Mouse (Mus musculus): ENCODE measurements at regions not wholly inside any gene's neighbourhood (a gene's known extent, or its start where the extent isn't known, plus 50 kb on each side); places are given as distances from the start of the nearest gene placed in this dataset.

- no peak overlapping the region for H3K27ac ChIP-seq (ENCODE audit: insufficient read depth, low read length)
- H3K4me3 ChIP-seq (ENCODE audit: low read depth, low read length), result no peak overlapping the region
- no peaks in the 10 kb centered on the region for H3K27me3 ChIP-seq (ENCODE audit: control insufficient read depth, insufficient read depth, low read length, poor library complexity, severe bottlenecking)
These were observed 552.9 kb upstream of the Id4 start for GRCm38 (mm10) chr13:47707961-47708609.

DNA sequence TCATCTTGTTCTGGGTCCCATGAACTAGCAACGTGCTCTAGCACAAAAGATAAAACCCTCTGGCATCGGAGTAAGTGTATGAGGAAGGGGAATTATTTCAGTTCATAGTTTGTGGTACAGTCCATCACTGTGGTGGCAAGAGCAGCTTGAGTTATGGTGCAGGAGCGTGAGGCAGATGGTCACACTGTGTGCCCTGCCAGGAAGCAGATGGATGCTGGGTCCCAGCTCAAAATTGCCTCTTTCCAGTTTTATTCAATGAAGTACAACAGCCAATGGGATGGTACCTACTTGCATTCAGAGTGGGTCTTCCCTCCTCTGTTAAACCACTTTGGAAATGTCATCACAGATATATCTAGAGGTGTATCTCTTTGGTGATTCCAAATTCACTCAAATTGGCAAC lies 551.7 kb upstream of the Id4 start:
- no peak for TF ChIP-seq POLR2A (IDR thresholded peaks at IDR 0.05; ENCODE audit: insufficient read depth, low read length)
- TF ChIP-seq EP300 (IDR thresholded peaks at IDR 0.05; ENCODE audit: insufficient read depth, low read depth, low read length), result no peak
- no peak for TF ChIP-seq CTCF (IDR thresholded peaks at IDR 0.05; ENCODE audit: low read depth, low read length)
- no peak overlapping the region for H3K27ac ChIP-seq (ENCODE audit: insufficient read depth, low read length)

More at GRCm38 (mm10) chr13:47707961-47708609, 552.9 kb upstream of the Id4 start:
- no peak for TF ChIP-seq CTCF (IDR thresholded peaks at IDR 0.05; ENCODE audit: low read depth, low read length)
- TF ChIP-seq EP300 (IDR thresholded peaks at IDR 0.05; ENCODE audit: insufficient read depth, low read depth, low read length), result no peak
- no peak for TF ChIP-seq POLR2A (IDR thresholded peaks at IDR 0.05; ENCODE audit: insufficient read depth, low read length)
- Histone ChIP-seq H3K9ac (ENCODE audit: low read depth, poor library complexity, severe bottlenecking) (no peak overlapping the region), H3K4me1 (ENCODE audit: control insufficient read depth, insufficient read depth, low read length) (no peaks in the 10 kb centered on the region), H3K36me3 (ENCODE audit: control insufficient read depth, insufficient read depth, low read length, poor library complexity, severe bottlenecking) (no peaks in the 10 kb centered on the region), H3K9me3 (replicated peaks; ENCODE audit: control insufficient read depth, insufficient read depth, low read length, poor library complexity, severe bottlenecking) (no peaks in the 10 kb centered on the region)

GRCm38 (mm10) chr13:47712507-47712906 lies 548.5 kb upstream of the Id4 start:
- Histone ChIP-seq H3K36me3 (ENCODE audit: control insufficient read depth, insufficient read depth, low read length, poor library complexity, severe bottlenecking) (no peaks in the 10 kb centered on the region), H3K4me3 (ENCODE audit: low read depth, low read length) (no peak overlapping the region), H3K4me1 (ENCODE audit: control insufficient read depth, insufficient read depth, low read length) (no peaks in the 10 kb centered on the region), H3K9ac (ENCODE audit: low read depth, poor library complexity, severe bottlenecking) (no peak overlapping the region), H3K9me3 (replicated peaks; ENCODE audit: control insufficient read depth, insufficient read depth, low read length, poor library complexity, severe bottlenecking) (no peaks in the 10 kb centered on the region), H3K27ac (ENCODE audit: insufficient read depth, low read length) (no peak overlapping the region), H3K27me3 (ENCODE audit: control insufficient read depth, insufficient read depth, low read length, poor library complexity, severe bottlenecking) (no peaks in the 10 kb centered on the region)
- TF ChIP-seq CTCF (IDR thresholded peaks at IDR 0.05; ENCODE audit: low read depth, low read length), result no peak
- no peak for TF ChIP-seq POLR2A (IDR thresholded peaks at IDR 0.05; ENCODE audit: insufficient read depth, low read length)
- TF ChIP-seq EP300 (IDR thresholded peaks at IDR 0.05; ENCODE audit: insufficient read depth, low read depth, low read length), result no peak

More for the DNA sequence above, 551.7 kb upstream of the Id4 start:
- no peaks in the 10 kb centered on the region for H3K4me1 ChIP-seq (ENCODE audit: control insufficient read depth, insufficient read depth, low read length)
- no peak overlapping the region for H3K4me3 ChIP-seq (ENCODE audit: low read depth, low read length)
- no peak overlapping the region for H3K9ac ChIP-seq (ENCODE audit: low read depth, poor library complexity, severe bottlenecking)
- no peaks in the 10 kb centered on the region for H3K36me3 ChIP-seq (ENCODE audit: control insufficient read depth, insufficient read depth, low read length, poor library complexity, severe bottlenecking)
- H3K27me3 ChIP-seq (ENCODE audit: control insufficient read depth, insufficient read depth, low read length, poor library complexity, severe bottlenecking), result no peaks in the 10 kb centered on the region
- no peaks in the 10 kb centered on the region for H3K9me3 ChIP-seq (replicated peaks; ENCODE audit: control insufficient read depth, insufficient read depth, low read length, poor library complexity, severe bottlenecking)

GRCm38 (mm10) chr13:47716265-47716664 lies 544.8 kb upstream of the Id4 start:
- Histone ChIP-seq H3K9ac (ENCODE audit: low read depth, poor library complexity, severe bottlenecking) (no peak overlapping the region), H3K36me3 (ENCODE audit: control insufficient read depth, insufficient read depth, low read length, poor library complexity, severe bottlenecking) (no peaks in the 10 kb centered on the region), H3K27ac (ENCODE audit: insufficient read depth, low read length) (no peak overlapping the region), H3K9me3 (replicated peaks; ENCODE audit: control insufficient read depth, insufficient read depth, low read length, poor library complexity, severe bottlenecking) (no peaks in the 10 kb centered on the region), H3K4me3 (ENCODE audit: low read depth, low read length) (no peak overlapping the region), H3K4me1 (ENCODE audit: control insufficient read depth, insufficient read depth, low read length) (no peaks in the 10 kb centered on the region), H3K27me3 (ENCODE audit: control insufficient read depth, insufficient read depth, low read length, poor library complexity, severe bottlenecking) (no peaks in the 10 kb centered on the region)
- TF ChIP-seq CTCF (IDR thresholded peaks at IDR 0.05; ENCODE audit: low read depth, low read length) (no peak), POLR2A (IDR thresholded peaks at IDR 0.05; ENCODE audit: insufficient read depth, low read length) (no peak), EP300 (IDR thresholded peaks at IDR 0.05; ENCODE audit: insufficient read depth, low read depth, low read length) (no peak)

DNA sequence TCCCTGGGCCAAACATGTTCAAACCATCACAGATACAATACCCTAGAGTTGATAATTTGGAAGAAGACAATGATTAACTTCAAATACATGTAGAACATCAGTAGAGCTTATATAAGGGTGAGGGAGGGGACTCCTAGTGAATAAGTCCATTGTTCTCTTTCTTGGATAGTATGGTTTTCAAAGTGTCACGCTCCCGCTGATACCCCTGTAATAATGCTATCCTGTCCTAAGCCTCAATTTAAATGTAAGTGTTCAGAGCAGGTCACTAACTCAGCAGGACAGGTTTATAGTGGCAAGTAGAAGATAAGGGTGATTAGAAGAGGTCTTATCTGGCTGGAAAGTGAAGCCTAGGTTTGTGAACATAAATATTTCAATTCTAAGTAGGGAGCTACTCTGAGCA lies 540.4 kb upstream of the Id4 start:
- Histone ChIP-seq H3K27ac (ENCODE audit: insufficient read depth, low read length) (no peak overlapping the region), H3K4me1 (ENCODE audit: control insufficient read depth, insufficient read depth, low read length) (no peaks in the 10 kb centered on the region), H3K9me3 (replicated peaks; ENCODE audit: control insufficient read depth, insufficient read depth, low read length, poor library complexity, severe bottlenecking) (no peaks in the 10 kb centered on the region), H3K36me3 (ENCODE audit: control insufficient read depth, insufficient read depth, low read length, poor library complexity, severe bottlenecking) (no peaks in the 10 kb centered on the region), H3K27me3 (ENCODE audit: control insufficient read depth, insufficient read depth, low read length, poor library complexity, severe bottlenecking) (no peaks in the 10 kb centered on the region), H3K4me3 (ENCODE audit: low read depth, low read length) (no peak overlapping the region), H3K9ac (ENCODE audit: low read depth, poor library complexity, severe bottlenecking) (no peak overlapping the region)
- TF ChIP-seq EP300 (IDR thresholded peaks at IDR 0.05; ENCODE audit: insufficient read depth, low read depth, low read length) (no peak), POLR2A (IDR thresholded peaks at IDR 0.05; ENCODE audit: insufficient read depth, low read length) (no peak), CTCF (IDR thresholded peaks at IDR 0.05; ENCODE audit: low read depth, low read length) (no peak)

GRCm38 (mm10) chr13:47734415-47734814 lies 526.6 kb upstream of the Id4 start:
- H3K36me3 ChIP-seq (ENCODE audit: control insufficient read depth, insufficient read depth, low read length, poor library complexity, severe bottlenecking), result no peaks in the 10 kb centered on the region
- no peaks in the 10 kb centered on the region for H3K27me3 ChIP-seq (ENCODE audit: control insufficient read depth, insufficient read depth, low read length, poor library complexity, severe bottlenecking)
- TF ChIP-seq CTCF (IDR thresholded peaks at IDR 0.05; ENCODE audit: low read depth, low read length), result no peak
- H3K9ac ChIP-seq (ENCODE audit: low read depth, poor library complexity, severe bottlenecking), result no peak overlapping the region
- H3K9me3 ChIP-seq (replicated peaks; ENCODE audit: control insufficient read depth, insufficient read depth, low read length, poor library complexity, severe bottlenecking), result peaks cover under 1% of the 10 kb centered on the region; the same call in 1 of the 2 replicates
- no peak overlapping the region for H3K4me3 ChIP-seq (ENCODE audit: low read depth, low read length)
- no peak overlapping the region for H3K27ac ChIP-seq (ENCODE audit: insufficient read depth, low read length)
- H3K4me1 ChIP-seq (ENCODE audit: control insufficient read depth, insufficient read depth, low read length), result no peaks in the 10 kb centered on the region
